Mouse (Mus musculus) forebrain, embryonic 10.5 days (tissue): ENCODE results near the gene Snapc4. TPM values are rescaled to one million over a fixed set of nuclear protein-coding genes. Genes with fewer than 3 reads are reported as not detected.

Source experiments
- DNase-seq: peaks from one replicate; pipeline ENCODE4 v3.0.0-alpha.2; 2017; ENCODE audit warnings: low spot score; ENCODE audit errors: extremely low spot score
- H3K27ac ChIP-seq: fragments of 300-500 bp; sonication (generic); 2 replicates; pipeline ENCODE4 v1.5.1; 2016; ENCODE audit warnings: mild to moderate bottlenecking
- H3K27me3 ChIP-seq: fragments of 300-500 bp; sonication (generic); 2 replicates; pipeline ENCODE4 v1.6.1; 2016; ENCODE audit warnings: mild to moderate bottlenecking; ENCODE audit not compliant: poor library complexity, severe bottlenecking
- H3K36me3 ChIP-seq: fragments of 300-500 bp; sonication (generic); replicated peaks from 2 replicates; pipeline ENCODE4 v1.6.1; 2016; ENCODE audit warnings: mild to moderate bottlenecking, moderate library complexity
- H3K4me1 ChIP-seq: fragments of 300-500 bp; sonication (generic); 2 replicates; pipeline ENCODE4 v1.6.1; 2016
- H3K4me3 ChIP-seq: fragments of 300-500 bp; sonication (generic); 2 replicates; pipeline ENCODE4 v1.5.1; 2016; ENCODE audit warnings: mild to moderate bottlenecking, moderate library complexity
- H3K9me3 ChIP-seq: fragments of 300-500 bp; sonication (generic); 2 replicates; pipeline ENCODE4 v1.6.1; 2016; ENCODE audit warnings: mild to moderate bottlenecking, moderate library complexity
- WGBS: fragments of 180-500 bp; shearing (Covaris S2); methylation state at CpG from one replicate; pipeline ENCODE4 v1.1.7; 2016; 5-methylcytosine and 5-hydroxymethylcytosine counted together
- polyA plus RNA-seq: library from polyadenylated mRNA; unstranded; fragments of >200 nt; fragmentation: Nextera tagmentation; extraction: Ambion mirVana; gene quantifications from 2 replicates; pipeline ENCODE4 v1.2.1, GENCODE M21; 2016

The Snapc4 gene
- polyA plus RNA-seq, 1 experiment from 2014 or later: 37.8 TPM

DNA sequence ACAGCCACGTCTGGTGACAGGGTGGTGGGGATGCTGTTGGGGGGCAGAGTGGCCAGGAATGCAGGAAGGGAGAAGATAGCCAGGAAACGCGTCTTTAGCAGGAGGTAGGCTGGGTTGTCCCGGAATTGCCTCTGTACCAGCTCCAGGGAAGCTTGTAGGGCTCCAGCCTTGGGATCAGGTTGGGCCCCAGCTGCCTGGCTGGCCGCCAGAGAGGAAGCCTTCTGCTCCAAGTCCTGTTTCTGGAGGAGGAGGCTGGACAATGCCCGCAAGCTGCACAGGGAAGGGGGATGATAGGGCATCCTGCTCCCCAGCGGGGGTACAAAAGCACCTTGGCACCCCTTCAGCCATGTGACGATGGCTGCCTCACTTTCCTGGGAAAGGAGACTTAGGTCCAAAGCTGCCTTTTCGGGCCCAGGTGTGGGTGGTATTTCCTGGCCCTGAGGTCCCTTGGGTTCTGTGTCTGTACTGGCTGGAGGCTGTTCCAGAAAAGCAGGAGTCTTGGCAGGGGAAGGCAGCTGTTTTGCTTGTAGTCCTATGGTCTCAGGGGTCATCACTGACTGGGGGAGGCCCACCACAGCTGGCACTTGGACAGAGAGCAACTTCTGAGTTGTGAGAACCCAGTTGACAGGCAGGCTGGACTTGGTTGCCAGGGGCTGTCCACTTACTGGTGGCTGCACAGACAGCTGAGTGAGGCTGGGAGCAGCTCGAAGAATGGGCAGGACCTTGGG, 15.6 kb downstream of the Snapc4 start:
- no peak for DNase-seq
- 91% methylated on average over 10 of the region's 10 CpGs for WGBS
- no peaks in the 10 kb centered on the region for H3K9me3 ChIP-seq
- H3K27ac ChIP-seq: no peak overlapping the region
- no peaks in the 10 kb centered on the region for H3K4me1 ChIP-seq
- H3K4me3 ChIP-seq: no peak overlapping the region; the same call in 1 of the 2 replicates
- H3K27me3 ChIP-seq: no peaks in the 10 kb centered on the region
- peaks cover 75% of the 10 kb centered on the region for H3K36me3 ChIP-seq

GRCm38 (mm10) chr2:26363481-26363880, 17.0 kb downstream of the Snapc4 start:
- WGBS: 88% methylated on average over 5 of the region's 5 CpGs
- Histone ChIP-seq H3K36me3 (peaks cover 61% of the 10 kb centered on the region), H3K9me3 (no peaks in the 10 kb centered on the region), H3K27ac (no peak overlapping the region), H3K4me3 (no peak overlapping the region), H3K4me1 (no peaks in the 10 kb centered on the region), H3K27me3 (no peaks in the 10 kb centered on the region)
- no peak for DNase-seq

- no peak overlapping the region for H3K27ac ChIP-seq
- 0 out of 2 replicates have a peak, but pooled peaks cover under 1% of the 10 kb centered on the region for H3K4me1 ChIP-seq
- H3K4me3 ChIP-seq: no peak overlapping the region
- DNase-seq: no peak
- peaks cover 56% of the 10 kb centered on the region for H3K36me3 ChIP-seq
- 79% methylated on average over 5 of the region's 5 CpGs for WGBS
- no peaks in the 10 kb centered on the region for H3K27me3 ChIP-seq
- H3K9me3 ChIP-seq: no peaks in the 10 kb centered on the region
Measured at GRCm38 (mm10) chr2:26362991-26363390, 17.5 kb downstream of the Snapc4 start.

DNA sequence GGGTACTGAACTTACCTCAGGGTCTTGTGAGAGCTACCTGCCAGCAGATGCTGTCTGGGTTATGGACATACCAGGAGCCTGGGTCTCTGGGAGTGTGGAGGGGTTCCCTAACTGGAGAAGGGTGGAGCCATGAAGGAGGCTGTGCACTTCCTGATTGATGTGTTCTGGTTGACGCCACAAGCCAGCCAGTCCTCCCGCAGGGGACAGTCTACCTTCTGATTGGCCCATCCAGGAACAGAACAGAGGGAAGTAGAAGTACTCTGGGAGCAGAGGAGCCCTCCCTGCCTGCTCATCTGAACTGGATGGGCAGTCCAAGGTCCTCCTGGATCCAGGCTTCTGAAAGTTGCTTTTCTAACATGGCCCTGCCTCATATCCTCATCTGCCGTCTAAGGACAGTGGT, 19.7 kb downstream of the Snapc4 start, which contains the start of gene Card9:
Card9 (minus strand) TSS at position 147 of the 400 bp plus-strand sequence.
- Histone ChIP-seq H3K27me3 (no peaks in the 10 kb centered on the region), H3K9me3 (no peaks in the 10 kb centered on the region), H3K4me1 (peaks cover 10% of the 10 kb centered on the region; the same call in 1 of the 2 replicates), H3K36me3 (peaks cover 33% of the 10 kb centered on the region), H3K27ac (no peak within 1 kb of the TSS), H3K4me3 (no peak within 1 kb of the TSS)
- DNase-seq: no peak
- 73% methylated on average over 3 of the region's 3 CpGs for WGBS

DNA sequence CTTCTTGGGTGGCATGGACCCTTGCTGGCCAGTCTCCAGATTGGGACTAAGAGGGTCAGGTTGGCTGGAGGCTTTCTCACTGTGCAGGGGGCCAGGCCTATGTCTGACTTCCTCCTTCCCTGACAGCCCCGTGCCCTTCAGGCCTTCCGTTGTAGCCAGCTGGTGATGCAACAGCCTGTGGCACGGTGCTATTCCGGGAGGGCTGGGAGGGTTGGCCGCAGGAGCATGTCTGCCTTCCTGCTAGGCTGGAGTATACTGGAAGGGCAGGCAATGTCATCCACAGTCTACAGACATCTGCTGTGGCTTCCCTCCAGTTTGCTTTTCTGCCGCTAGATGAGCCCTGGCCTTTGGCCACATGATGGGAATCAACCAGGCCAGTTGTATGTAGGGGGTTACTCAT, 20.5 kb downstream of the Snapc4 start:
- Histone ChIP-seq H3K4me1 (peaks cover 10% of the 10 kb centered on the region; the same call in 1 of the 2 replicates), H3K27ac (no peak overlapping the region), H3K27me3 (no peaks in the 10 kb centered on the region), H3K9me3 (no peaks in the 10 kb centered on the region), H3K4me3 (no peak overlapping the region), H3K36me3 (peaks cover 26% of the 10 kb centered on the region)
- WGBS: 84% methylated on average over 6 of the region's 6 CpGs
- no peak for DNase-seq

DNA sequence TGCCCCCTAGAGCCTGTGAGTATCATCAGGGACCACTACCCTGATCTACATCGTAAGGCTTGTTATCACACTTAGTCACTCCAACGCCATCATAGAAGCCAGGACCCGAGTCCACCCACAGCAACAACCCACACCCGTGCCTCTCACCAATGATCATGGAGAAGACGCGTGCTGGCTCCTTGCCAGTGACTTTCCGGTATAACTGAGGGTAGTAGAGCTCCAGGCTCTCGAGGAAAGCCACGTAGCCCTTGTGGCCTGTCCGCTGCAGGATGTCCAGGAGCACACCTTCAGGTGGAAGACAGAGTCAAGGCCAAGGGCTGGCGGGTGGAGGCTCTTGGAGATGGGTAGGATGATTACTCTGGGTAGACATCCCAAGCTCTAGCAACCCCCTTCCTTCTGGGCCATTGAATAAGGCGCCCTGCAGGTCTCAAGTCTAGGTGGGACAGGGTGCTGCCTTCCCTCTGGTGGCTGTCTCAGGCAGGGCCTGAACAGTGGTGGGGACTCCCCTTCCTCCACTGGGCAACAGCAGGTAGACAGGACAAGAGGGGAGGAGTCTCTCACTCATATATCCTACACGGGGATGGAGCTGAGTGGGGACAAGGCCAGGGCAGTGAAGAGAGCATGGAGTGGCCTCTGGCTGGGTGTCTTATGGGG, 21.7 kb downstream of the Snapc4 start:
- no peak overlapping the region for H3K4me3 ChIP-seq
- H3K4me1 ChIP-seq: peaks cover 10% of the 10 kb centered on the region
- peaks cover 14% of the 10 kb centered on the region for H3K36me3 ChIP-seq
- DNase-seq: no peak
- no peaks in the 10 kb centered on the region for H3K9me3 ChIP-seq
- WGBS: 92% methylated on average over 13 of the region's 13 CpGs
- no peak overlapping the region for H3K27ac ChIP-seq
- H3K27me3 ChIP-seq: no peaks in the 10 kb centered on the region

- DNase-seq: no peak
- no peak overlapping the region for H3K4me3 ChIP-seq
- WGBS: 50% methylated on average over 15 of the region's 15 CpGs
Measured at GRCm38 (mm10) chr2:26357484-26357883, 23.0 kb downstream of the Snapc4 start.

DNA sequence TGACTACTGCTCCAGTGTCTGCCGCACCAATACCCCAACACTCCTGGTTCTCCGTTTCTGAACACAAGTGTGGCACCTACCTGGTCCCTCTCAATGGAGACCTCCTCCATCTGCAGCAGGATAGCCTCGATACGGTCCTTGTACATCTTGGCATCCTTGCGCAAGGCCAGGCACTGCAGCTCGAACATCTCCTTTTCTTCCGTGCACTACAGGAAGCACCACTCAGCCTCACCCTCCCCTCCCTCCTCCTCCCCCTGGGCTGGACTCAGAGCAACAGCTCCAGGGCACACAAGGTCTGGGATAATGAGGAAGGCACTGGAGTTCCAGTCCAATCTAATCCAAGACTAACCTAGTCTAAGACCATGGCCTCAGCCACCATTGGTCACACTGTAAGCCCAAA, 23.8 kb downstream of the Snapc4 start:
- no peak overlapping the region for H3K27ac ChIP-seq
- H3K9me3 ChIP-seq: no peaks in the 10 kb centered on the region
- peaks cover 23% of the 10 kb centered on the region for H3K4me1 ChIP-seq
- no peak overlapping the region for H3K4me3 ChIP-seq
- no peaks in the 10 kb centered on the region for H3K27me3 ChIP-seq
- 78% methylated on average over 7 of the region's 7 CpGs for WGBS
- DNase-seq: no peak
- no peaks in the 10 kb centered on the region for H3K36me3 ChIP-seq

More at GRCm38 (mm10) chr2:26357484-26357883, 23.0 kb downstream of the Snapc4 start:
- H3K27ac ChIP-seq: no peak overlapping the region
- H3K9me3 ChIP-seq: no peaks in the 10 kb centered on the region
- H3K27me3 ChIP-seq: no peaks in the 10 kb centered on the region
- peaks cover under 1% of the 10 kb centered on the region for H3K36me3 ChIP-seq
- peaks cover 20% of the 10 kb centered on the region for H3K4me1 ChIP-seq

DNA sequence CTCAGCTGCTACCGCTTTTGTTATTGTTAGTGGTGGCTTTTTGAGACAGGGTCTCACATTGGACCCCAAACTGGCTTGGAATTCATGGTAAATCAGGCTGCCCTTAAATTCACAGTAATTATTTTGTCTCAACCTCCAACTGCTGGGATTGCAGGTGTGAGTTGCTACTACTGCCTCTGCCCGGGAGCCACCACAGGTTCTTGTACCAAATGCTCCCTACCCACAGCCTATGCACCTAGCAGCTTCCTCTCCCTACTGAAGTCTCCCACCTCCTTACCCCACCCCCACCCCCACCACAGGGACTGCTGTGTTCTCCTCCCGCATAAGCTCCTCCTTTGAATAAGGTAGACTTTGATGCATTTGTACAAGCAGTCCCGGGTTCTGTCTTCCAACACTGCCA, 24.2 kb downstream of the Snapc4 start:
- peaks cover 27% of the 10 kb centered on the region for H3K4me1 ChIP-seq
- 89% methylated on average over 4 of the region's 4 CpGs for WGBS
- no peak for DNase-seq
- H3K4me3 ChIP-seq: no peak overlapping the region
- H3K27ac ChIP-seq: no peak overlapping the region
- no peaks in the 10 kb centered on the region for H3K9me3 ChIP-seq
- H3K36me3 ChIP-seq: no peaks in the 10 kb centered on the region
- H3K27me3 ChIP-seq: no peaks in the 10 kb centered on the region

GRCm38 (mm10) chr2:26354401-26354800, 26.1 kb downstream of the Snapc4 start:
- no peak overlapping the region for H3K4me3 ChIP-seq
- WGBS: 94% methylated on average over 4 of the region's 4 CpGs
- no peak for DNase-seq

GRCm38 (mm10) chr2:26353066-26353980, 27.1 kb downstream of the Snapc4 start:
- Histone ChIP-seq H3K36me3 (peaks cover 21% of the 10 kb centered on the region), H3K27me3 (no peaks in the 10 kb centered on the region), H3K27ac (peak overlapping the region; percentile 97), H3K4me3 (peak overlapping the region; percentile 86), H3K9me3 (no peaks in the 10 kb centered on the region), H3K4me1 (peaks cover 44% of the 10 kb centered on the region)
- no peak for DNase-seq
- WGBS: 91% methylated on average over 11 of the region's 11 CpGs

More at GRCm38 (mm10) chr2:26354401-26354800, 26.1 kb downstream of the Snapc4 start:
- peaks cover 11% of the 10 kb centered on the region for H3K36me3 ChIP-seq
- H3K27me3 ChIP-seq: no peaks in the 10 kb centered on the region
- H3K9me3 ChIP-seq: no peaks in the 10 kb centered on the region
- H3K27ac ChIP-seq: no peak overlapping the region
- H3K4me1 ChIP-seq: peaks cover 42% of the 10 kb centered on the region

DNA sequence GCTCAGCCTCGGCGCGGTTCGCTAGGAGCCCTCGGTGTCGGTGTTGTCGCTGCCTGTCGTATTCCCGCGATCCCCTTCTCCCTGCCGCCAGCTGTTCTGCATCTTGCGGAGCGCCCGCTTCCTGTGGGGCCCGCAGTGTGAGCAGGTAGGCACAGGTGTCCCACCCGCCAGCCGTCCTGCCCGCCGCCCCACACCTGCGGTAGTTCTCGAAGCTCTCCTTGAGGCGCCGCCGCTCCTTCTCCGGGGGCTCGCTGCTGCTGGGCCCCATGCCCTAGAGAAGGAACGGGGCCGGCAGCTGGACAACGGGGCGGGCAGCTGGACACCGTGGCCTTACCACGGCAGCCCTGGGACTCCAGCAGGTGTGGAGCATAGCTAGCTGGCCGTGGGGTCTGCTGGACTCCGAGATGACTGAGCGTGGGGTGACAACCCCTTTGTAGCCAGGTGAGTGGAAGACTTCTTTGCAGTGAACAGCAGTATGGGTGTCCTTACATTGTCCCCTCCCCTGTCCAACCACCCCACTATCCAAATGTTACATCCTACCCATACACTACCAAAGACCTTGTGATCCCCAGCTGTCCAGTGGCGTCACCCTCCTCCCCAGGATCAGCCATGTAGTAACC, 28.1 kb downstream of the Snapc4 start:
- Histone ChIP-seq H3K4me1 (peaks cover 38% of the 10 kb centered on the region), H3K27ac (peak overlapping the region; percentile 97), H3K36me3 (peaks cover 31% of the 10 kb centered on the region), H3K27me3 (no peaks in the 10 kb centered on the region), H3K9me3 (no peaks in the 10 kb centered on the region), H3K4me3 (peak overlapping the region; percentile 86)
- WGBS: 3% methylated on average over 36 of the region's 36 CpGs
- no peak for DNase-seq
